Mouse (Mus musculus) embryonic fibroblast, embryonic 13.5 days (primary cell): ENCODE data around the gene H2afy. TPM values are rescaled to one million over a fixed set of nuclear protein-coding genes. Genes with fewer than 3 reads are reported as not detected.
A peak's percentile ranks its signal among the peaks of the same experiment; 100 is the strongest.

Experiments
- H3K27ac ChIP-seq: 2 replicates; pipeline ENCODE4 v1.5.1; 2012; ENCODE audit warnings: low read length, control low read depth, inconsistent platforms; ENCODE audit not compliant: insufficient read depth
- H3K4me1 ChIP-seq: 2 replicates; pipeline ENCODE4 v1.6.1; 2011; ENCODE audit warnings: low read length; ENCODE audit not compliant: control insufficient read depth, insufficient read depth
- H3K4me3 ChIP-seq: 2 replicates; pipeline ENCODE4 v1.5.1; 2011; ENCODE audit warnings: mild to moderate bottlenecking, control low read depth, low read length; ENCODE audit not compliant: insufficient read depth
- CTCF ChIP-seq: IDR thresholded peaks from 2 replicates; pipeline ENCODE4 v1.5.1; 2011; ENCODE audit warnings: mild to moderate bottlenecking, control low read depth, low read length, moderate library complexity, borderline replicate concordance; ENCODE audit not compliant: insufficient read depth
- POLR2A ChIP-seq: IDR thresholded peaks from 2 replicates; pipeline ENCODE4 v1.6.1; 2011; ENCODE audit warnings: low read depth, mild to moderate bottlenecking, control low read depth, low read length, moderate library complexity
- polyA plus RNA-seq: library from polyadenylated mRNA; stranded (reverse); fragments of >200 nt; gene quantifications from 2 replicates; pipeline ENCODE4 v1.2.4, GENCODE M21; 2011; ENCODE audit warnings: low read depth; ENCODE audit not compliant: missing spikeins, insufficient read length

H2afy gene
- 88.5 and 92.1 TPM in 2 replicates for polyA plus RNA-seq

GRCm38 (mm10) chr13:56136200-56136599, at the start of gene H2afy:
Gene H2afy (minus strand): TSS chr13:56136361.
- Histone ChIP-seq H3K4me1 (peaks cover 4% of the 10 kb centered on the region; the same call in 1 of the 2 replicates), H3K27ac (peak within 1 kb of the TSS; percentile 68), H3K4me3 (peak within 1 kb of the TSS; percentile 98)
- no peak for TF ChIP-seq POLR2A
- TF ChIP-seq CTCF, result no peak

DNA sequence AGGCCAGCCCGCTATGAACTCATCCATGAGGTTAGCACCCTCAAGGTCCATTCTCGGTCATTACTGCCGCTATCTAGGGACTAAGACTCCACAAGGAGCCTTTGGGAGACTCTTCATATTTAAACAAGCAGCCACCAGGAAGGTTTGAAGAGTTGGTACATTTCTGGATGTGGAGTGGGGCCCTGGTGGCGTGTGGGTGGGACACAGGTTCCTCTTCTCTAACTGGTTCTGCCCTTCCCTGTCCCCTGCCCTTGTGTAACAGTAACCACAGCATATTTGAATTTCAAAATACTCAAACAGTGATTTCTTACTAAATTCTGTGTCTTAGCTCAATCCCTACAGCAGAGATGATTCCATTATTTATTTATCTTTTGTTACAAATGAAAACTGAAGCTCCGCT, 47.5 kb upstream of the H2afy start:
- TF ChIP-seq CTCF (no peak), POLR2A (no peak)
- H3K4me3 ChIP-seq, result no peak overlapping the region
- H3K27ac ChIP-seq, result no peak overlapping the region
- H3K4me1 ChIP-seq, result no peaks in the 10 kb centered on the region

DNA sequence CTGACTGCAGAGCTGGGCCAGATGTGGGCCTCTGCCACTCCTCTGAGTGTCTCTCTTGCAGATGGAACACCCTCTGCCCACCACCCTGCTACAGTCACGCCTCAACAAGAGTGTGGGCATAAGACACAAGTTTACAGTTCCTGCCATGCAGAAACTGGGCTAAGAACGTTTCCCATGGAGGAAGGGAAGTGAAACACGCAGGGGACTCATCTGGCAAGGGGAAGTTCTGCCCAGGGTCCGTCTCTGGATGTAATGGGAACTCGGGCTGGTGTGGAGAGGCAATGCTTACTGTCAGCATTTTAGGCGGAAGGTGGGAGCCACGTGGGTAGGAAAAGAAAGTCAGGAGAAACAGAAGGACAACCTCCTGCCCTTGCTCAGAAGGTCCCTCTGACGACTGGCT, 45.3 kb upstream of the H2afy start:
- Histone ChIP-seq H3K27ac (no peak overlapping the region), H3K4me1 (no peaks in the 10 kb centered on the region)
- no peak for TF ChIP-seq CTCF
- no peak for TF ChIP-seq POLR2A

GRCm38 (mm10) chr13:56178416-56179035, 42.4 kb upstream of the H2afy start, which contains the start of gene Tifab:
Gene Tifab (minus strand): TSS chr13:56178885.
- no peak within 1 kb of the TSS for H3K4me3 ChIP-seq
- H3K4me1 ChIP-seq, result no peaks in the 10 kb centered on the region
- no peak within 1 kb of the TSS for H3K27ac ChIP-seq
- TF ChIP-seq POLR2A (no peak), CTCF (no peak)

More for the DNA sequence above, 45.3 kb upstream of the H2afy start:
- no peak overlapping the region for H3K4me3 ChIP-seq

DNA sequence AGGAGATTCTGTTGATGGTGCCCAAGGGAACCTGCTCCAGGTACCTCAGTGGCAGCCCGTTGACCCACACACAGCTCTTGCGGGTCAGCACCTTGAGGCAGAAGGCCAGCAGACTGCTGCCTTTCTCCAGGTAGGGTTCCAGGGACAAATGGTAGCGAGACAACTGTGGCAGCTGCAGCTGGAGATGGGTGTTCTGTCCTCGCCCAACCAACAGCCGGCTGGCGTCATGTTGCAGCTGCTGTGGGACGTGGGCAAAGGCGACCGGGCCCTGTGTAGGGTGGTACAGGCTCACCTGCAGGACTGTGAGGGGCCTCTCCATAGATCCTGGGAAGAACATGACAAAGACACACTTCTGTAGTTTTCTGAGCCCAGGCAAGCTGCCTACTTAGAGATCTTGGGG, 40.1 kb upstream of the H2afy start:
- no peak for TF ChIP-seq POLR2A
- no peak for TF ChIP-seq CTCF
- Histone ChIP-seq H3K27ac (no peak overlapping the region), H3K4me3 (no peak overlapping the region), H3K4me1 (no peaks in the 10 kb centered on the region)

GRCm38 (mm10) chr13:56175848-56176247, 39.7 kb upstream of the H2afy start:
- Histone ChIP-seq H3K4me3 (no peak overlapping the region), H3K27ac (no peak overlapping the region), H3K4me1 (no peaks in the 10 kb centered on the region)
- TF ChIP-seq POLR2A (no peak), CTCF (no peak)

DNA sequence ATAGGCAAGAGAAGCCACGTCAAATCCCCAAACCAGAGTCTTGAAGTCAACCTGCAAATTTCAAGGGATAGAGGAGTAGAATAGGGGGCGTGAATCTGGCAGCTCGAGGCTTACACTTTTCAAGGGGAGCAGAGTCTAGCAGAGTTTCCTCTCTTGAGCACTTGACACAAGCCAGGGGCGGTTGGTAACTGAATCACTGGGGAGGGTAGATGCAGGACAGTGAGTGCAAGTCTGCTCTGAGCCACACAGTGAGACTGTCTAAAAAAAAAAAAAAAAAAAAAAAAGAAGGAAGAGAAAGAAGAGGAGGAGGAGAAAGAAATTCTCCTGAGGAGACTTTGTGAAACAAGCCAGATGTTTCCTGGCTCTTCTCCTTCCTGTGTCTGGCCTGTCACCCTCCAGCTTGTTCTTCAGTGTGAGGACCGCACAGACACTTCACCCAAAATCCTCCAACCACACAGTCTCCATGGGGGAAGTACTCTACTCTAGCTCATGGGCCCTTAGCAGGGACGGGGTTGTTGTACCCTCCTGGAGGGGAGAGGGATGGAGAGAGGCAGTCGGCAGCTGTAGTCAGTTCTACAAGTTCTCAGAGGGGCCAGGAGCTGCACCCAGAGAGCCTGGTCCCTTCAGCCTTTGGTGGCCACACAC, 36.9 kb upstream of the H2afy start:
- Histone ChIP-seq H3K27ac (no peak overlapping the region), H3K4me3 (no peak overlapping the region), H3K4me1 (no peaks in the 10 kb centered on the region)
- TF ChIP-seq CTCF (no peak), POLR2A (no peak)

DNA sequence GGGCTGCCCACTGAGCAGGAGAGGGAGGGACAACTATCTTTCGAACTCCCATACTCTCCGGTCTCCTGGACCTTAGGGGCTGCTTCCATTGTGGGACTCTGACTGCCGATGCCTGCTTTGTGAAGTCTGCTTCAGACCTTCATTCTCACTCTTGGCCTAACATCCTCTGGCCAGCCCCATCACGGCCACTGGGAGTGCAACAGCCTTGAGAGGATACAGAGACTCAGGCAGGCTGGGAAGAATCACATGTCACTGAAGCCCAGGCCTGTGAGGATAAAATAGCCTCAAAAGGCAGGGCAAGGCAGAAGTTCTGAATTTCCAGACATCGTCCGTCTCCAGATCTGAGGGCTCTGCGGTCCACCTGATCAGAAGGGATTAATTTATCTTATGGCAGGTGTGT, 35.9 kb upstream of the H2afy start:
- Histone ChIP-seq H3K4me3 (no peak overlapping the region), H3K27ac (no peak overlapping the region), H3K4me1 (no peaks in the 10 kb centered on the region)
- TF ChIP-seq POLR2A (no peak), CTCF (no peak)

DNA sequence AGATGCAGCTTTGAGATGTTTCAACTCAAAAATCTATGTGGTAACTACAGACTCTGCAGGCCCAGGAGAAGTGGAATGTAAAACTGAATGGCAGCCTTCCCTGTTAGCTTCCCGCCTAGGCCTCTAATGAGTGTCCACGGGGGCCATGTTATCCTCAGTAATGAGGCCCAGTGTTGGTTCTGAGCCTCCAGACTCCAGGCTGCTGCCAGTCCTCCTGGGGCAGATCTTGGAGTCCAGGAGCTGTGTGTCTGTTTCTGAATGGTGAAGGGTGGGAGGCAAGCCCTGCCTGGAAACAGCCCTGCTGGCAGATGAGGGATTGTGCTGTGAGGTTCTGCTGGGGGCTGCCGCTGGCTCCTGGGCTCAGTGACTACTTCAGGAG, 32.2 kb upstream of the H2afy start:
- Histone ChIP-seq H3K27ac (no peak overlapping the region), H3K4me3 (no peak overlapping the region), H3K4me1 (no peaks in the 10 kb centered on the region)
- TF ChIP-seq POLR2A (no peak), CTCF (no peak)
